Mouse (Mus musculus): ENCODE results near the gene Ddi2.
"Not testable (repeated sequence)": the region's sequence is repeated elsewhere in the genome, so short reads cannot be mapped to it uniquely, and the experiment has no call there.

Gene Ddi2

DNA sequence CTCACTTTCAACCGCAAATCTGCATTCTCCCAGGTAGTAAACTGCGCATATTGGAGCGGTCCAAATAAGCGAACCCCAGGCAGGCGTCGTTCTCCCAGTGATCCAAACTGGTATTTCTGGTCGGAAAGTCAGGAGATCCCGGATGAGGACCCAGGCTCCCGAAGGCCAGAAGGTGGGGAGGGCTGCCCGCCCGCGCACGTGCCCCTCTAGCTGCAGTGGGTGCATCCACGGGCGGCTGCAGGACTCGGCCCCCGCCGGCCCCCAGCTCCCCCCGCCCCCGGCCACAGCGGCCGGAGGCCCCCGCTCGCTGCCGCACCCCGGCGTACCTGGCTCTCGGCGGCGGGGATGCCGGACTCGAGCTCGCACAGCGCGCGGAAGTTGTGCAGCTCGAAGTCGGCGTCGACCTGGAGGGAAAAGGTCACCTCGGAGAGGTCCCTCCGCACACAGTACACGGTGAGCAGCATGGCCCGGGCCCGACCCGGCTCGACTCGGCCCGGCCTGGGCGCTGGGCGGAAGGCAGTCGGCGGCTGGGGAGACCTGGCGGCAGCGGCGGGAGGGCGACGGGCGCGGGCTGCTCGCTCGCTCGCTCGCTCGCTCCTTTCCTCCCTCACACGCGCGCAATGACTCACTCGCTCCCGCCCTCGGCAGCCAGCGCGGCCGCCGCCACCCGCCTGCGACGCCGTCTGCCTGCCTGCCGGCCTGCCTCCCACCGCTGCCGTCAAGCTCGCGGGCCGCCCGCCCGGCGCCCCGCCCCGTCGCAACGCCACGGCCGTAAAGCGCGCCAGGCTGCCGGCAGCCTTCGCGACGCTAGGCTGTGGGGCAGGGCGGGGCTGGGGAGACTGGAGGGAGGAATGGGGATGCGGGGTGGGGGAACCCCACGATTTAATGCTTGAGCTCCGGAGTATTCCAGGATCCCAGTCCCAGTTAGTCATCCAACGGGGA, at the start of gene Ddi2:
Gene Ddi2 (minus strand): TSS at position 689 of the 942 bp plus-strand sequence.
- DNase-seq (ENCODE audit: low spot score): peak; percentile 94

GRCm38 (mm10) chr4:141773019-141773418, 49.8 kb upstream of the Ddi2 start:
- not testable (repeated sequence) for DNase-seq (ENCODE audit: low spot score)

DNA sequence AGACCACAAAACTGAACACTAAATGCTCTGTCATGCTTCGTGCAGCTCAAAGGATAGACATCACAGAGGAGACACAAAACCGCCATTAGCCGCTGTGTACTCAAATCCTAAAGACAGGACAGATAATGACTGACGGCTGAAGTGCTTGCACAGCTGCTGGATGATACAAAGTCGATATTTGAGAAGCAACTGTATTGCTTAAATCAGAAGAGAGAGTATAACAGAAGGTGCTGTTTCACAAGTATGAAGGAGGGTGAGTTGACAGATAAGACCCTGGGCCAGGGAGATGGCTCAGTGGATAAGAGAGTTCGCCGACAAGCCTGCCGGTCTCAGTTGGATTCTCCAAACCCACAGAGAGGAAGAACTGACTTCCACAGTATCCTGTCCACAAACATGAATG, 48.6 kb upstream of the Ddi2 start:
- no peak for DNase-seq (ENCODE audit: low spot score)

GRCm38 (mm10) chr4:141769501-141770160, 46.4 kb upstream of the Ddi2 start:
- no peak for DNase-seq (ENCODE audit: low spot score)

- DNase-seq (ENCODE audit: low spot score): peak; percentile 39
Measured at GRCm38 (mm10) chr4:141767353-141768036, 44.3 kb upstream of the Ddi2 start.

DNA sequence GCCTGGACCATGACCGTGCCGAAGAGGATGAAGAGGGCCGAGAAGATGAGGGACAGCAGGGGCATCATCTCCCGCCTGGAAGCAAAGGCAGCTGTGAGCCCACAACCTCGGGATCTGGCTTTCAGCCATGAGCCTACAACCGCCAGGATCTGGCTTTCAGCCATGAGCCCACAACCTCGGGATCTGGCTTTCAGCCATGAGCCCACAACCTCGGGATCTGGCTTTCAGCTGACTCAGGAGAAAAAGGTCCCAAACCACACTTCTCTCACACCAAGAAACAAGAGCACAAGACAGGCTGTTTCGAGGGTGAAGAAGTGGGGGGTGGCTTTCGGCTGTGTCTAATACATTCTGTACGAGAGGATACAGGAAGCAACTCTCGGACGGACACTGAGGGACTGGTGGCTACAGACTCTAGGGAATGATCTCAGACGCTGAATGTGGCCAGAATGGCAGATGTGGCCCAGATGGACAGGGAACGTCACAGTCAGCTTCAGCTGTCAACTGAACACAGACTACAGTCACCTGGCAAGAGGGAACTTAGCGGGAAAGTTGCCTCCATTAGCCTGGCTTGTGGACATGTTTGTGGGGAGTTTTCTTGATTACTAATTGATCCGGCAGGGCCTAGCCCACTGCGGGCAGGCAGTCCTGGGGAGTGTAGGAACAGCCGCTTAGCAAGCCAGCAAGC, 43.6 kb upstream of the Ddi2 start:
- peak; percentile 77 for DNase-seq (ENCODE audit: low spot score)

GRCm38 (mm10) chr4:141766316-141766667, 43.1 kb upstream of the Ddi2 start:
- DNase-seq (ENCODE audit: low spot score): no peak

- no peak for DNase-seq (ENCODE audit: low spot score)
Measured at GRCm38 (mm10) chr4:141765008-141765407, 41.8 kb upstream of the Ddi2 start.

GRCm38 (mm10) chr4:141763476-141763875, 40.3 kb upstream of the Ddi2 start:
- DNase-seq (ENCODE audit: low spot score): no peak

GRCm38 (mm10) chr4:141762102-141762598, 38.9 kb upstream of the Ddi2 start:
- no peak for DNase-seq (ENCODE audit: low spot score)

DNA sequence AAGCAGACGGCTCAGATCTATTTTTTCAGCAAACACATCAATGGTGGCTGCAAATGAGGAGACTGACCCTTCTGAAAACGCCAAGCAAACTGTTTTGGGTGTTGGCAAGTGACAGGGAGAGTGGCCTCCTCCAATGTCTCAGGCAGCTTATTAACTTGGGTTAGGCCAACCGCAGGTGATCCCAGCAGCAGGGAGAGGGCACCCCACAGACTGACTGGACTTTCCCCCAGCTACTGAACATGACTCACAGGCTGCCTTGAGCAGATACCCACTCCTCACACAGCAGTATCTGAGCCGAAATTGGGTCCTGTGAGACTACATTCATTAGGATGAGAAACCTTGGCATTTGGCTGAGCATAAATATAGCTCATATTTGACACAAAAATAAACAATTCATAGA, 37.7 kb upstream of the Ddi2 start:
- no peak for DNase-seq (ENCODE audit: low spot score)

GRCm38 (mm10) chr4:141758874-141759542, 35.8 kb upstream of the Ddi2 start:
- DNase-seq (ENCODE audit: low spot score): no peak

GRCm38 (mm10) chr4:141757124-141757523, 33.9 kb upstream of the Ddi2 start:
- DNase-seq (ENCODE audit: low spot score): no peak

DNA sequence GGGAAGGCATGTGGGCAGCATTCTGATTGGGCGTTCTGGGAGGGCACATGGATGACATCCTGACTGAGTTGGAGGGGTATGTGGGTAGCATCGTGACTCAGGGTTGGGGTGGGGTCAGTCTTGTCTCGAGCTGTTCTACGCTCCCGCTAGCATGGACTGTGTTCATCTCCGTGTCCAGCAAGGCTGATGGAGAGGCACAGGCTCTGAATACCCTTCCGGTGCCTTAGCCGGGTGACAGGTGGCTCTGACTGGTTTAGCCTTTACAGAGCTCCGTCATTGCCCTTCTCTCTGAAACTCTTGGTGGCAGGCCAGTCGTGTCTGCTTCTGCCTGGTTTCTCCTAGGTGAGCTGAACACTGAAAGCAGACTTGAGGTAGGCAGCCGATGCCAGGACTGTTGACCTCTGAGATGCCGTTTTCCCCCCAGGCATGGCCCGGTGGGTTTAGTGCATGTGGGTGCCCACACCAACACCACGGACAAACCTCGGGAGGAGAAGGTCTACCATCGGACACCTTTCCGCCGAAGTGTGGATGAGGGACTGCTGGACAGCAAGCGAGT, 32.2 kb upstream of the Ddi2 start:
- DNase-seq (ENCODE audit: low spot score): no peak

- DNase-seq (ENCODE audit: low spot score): peak; percentile 28
Measured at GRCm38 (mm10) chr4:141752076-141752421, 28.8 kb upstream of the Ddi2 start.

DNA sequence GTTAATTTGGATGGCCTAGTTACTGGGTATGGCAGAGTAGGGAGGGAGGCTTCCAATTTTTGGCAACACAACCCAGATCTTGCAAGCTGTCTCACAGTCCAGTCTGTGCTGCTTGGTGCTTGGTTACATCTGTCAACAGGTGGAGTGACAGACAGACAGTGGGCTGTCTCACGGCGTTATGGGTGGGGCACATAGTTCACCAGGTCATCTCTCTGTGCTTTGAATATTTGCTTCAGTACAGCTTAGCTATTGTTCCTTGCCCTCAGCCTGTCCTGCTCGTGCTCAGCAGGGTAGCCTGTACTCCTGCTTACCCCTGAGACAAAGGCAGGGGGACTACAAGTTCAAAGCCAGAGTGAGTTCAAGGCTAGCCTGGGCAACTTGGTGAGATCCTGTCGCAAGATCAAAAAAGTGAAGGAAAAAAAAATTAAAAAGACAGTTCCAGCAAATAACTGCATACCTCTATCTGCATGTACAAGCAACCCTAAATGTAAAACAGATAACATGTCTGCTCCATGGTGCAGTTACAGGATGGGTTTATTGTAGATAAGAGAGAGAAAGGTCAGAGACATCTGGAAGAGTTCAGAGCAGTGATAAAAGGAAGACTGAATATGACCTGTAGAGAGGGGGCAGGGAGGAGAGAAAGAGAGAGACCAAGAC, 28.3 kb upstream of the Ddi2 start:
- DNase-seq (ENCODE audit: low spot score): no peak

GRCm38 (mm10) chr4:141750826-141751225, 27.6 kb upstream of the Ddi2 start:
- DNase-seq (ENCODE audit: low spot score): no peak

DNA sequence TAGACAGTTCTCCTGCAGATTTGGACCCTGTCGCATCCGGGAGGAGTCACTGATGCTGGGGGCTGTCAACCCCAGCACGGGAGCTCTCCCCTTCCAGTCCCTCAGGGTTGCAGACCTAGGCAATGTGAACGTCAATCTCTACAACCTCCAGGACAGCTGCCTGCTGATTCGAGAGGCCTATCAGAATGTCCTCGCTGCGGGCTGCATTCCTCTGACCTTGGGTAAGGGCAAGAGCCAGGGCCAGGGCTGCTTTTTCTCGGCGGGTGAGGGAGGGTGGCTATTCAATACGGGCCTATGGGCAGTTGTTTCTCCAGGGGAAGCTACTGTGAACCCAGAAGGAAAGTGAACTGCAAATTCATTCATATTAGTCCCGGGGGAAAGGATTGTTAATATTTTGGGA, 26.3 kb upstream of the Ddi2 start:
- no peak for DNase-seq (ENCODE audit: low spot score)

- DNase-seq (ENCODE audit: low spot score): no peak
Measured at GRCm38 (mm10) chr4:141746578-141747346, 23.5 kb upstream of the Ddi2 start, which contains the start of gene Agmat. Gene Agmat (plus strand): TSS chr4:141746672.

- no peak for DNase-seq (ENCODE audit: low spot score)
Measured at GRCm38 (mm10) chr4:141742381-141742780, 19.2 kb upstream of the Ddi2 start.

Measured in MN1 (cell line).